Mouse (Mus musculus) brain, adult 2 months (tissue): ENCODE results near the gene Cep170b.

ENCODE experiments used
- DNase-seq: peaks from one replicate; pipeline ENCODE4 v3.0.0; 2011; ENCODE audit warnings: low read depth, low spot score

The Cep170b gene

DNA sequence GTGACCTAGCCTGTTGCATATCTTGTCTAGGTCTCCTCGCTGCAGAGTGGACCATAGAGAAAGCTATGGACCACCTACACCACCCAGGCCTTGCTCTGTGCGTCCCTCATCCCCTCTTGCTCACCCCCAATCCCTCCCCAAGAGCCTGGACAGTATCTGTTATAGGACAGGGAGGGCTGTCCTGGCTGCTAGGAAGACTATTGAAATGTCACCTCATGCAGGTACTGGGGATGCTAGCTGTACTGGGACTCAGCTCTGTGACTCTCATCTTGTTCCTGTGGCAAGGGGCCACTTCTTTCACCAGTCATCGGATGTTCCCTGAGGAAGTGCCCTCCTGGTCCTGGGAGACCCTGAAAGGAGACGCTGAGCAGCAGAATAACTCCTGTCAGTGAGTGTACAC, 42.9 kb downstream of the Cep170b start:
- no peak for DNase-seq

DNA sequence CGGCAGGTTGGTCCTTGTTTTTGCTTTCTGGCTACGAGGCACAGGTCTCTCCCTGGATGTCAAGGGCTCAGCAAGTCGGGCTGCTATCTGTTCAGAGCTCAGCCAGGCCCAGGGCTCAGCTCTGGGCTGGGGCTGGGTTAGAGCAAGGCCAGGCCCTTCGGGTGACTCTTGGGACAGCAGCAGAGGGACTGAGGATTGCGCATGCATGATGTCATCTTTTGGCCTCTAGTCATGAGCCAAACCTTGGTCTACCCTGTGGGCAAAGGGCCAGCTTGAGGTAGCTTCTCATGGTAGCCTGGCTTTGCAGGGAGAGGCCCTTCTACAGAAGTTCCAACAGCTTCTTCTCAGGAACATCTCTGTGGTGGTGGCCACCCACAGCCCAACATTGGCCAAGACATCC, 43.9 kb downstream of the Cep170b start:
- DNase-seq, result no peak

DNA sequence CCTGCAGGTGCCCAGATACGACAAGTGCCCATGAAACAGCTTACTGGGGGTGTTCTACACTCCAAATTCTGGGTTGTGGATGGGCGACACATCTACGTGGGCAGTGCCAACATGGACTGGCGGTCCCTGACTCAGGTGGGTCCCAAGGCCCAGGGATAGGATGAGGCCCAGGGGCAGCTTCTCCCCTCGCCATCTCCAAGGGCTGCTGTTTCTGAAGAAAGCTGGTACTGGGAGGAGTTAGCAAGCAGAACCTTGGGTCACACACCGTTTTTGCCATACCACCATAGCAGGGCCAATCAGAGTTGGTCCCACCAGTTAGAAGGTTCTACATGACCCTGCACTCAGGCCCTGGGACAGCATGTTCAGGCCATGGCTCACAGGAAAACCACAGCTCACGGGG, 44.7 kb downstream of the Cep170b start:
- no peak for DNase-seq

DNA sequence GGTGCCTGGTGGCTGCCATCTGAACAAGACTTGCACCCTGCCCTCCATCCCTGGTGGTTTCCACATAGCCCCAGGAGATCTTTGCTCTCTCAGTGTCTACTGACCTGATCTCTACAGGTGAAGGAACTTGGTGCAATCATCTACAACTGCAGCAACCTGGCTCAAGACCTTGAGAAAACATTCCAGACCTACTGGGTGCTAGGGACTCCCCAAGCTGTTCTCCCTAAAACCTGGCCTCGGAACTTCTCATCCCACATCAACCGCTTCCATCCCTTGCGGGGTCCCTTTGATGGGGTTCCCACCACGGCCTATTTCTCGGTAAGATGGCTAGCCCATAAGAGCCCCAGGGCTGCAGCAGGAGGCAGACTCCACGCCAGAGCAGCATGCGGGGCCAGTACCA, 46.3 kb downstream of the Cep170b start:
- DNase-seq, result no peak

DNA sequence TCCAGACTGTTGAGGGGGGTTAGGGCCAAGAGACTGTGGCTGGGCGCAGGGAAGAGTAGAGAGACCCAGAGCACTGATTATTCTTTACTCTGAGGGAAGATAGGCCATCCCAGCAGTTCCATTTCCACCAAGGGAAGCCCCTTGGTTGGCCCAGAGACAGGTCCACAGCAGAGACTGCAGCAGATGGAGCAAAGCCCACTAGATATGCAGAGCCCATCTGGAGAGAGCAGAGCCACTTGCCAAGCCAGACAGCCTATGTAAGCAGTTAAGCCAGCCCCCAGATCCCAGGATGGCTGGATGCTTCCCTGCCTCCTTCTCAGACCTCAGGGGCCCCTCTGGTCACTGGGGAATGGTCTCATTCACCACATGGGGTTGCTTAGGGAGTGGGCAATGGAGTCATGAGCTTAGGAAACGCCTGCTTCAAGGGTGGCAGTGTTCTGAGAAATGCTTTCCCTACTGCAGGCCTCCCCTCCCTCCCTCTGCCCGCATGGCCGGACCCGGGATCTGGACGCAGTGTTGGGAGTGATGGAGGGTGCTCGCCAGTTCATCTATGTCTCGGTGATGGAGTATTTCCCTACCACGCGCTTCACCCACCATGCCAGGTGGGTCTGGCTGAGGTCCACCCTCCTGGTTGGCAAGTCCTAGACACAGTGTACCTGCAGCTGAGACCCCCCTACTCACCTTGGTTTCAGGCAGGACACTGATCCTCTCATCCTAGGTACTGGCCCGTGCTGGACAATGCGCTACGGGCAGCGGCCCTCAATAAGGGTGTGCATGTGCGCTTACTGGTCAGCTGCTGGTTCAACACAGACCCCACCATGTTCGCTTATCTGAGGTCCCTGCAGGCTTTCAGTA, 47.0 kb downstream of the Cep170b start:
- no peak for DNase-seq

DNA sequence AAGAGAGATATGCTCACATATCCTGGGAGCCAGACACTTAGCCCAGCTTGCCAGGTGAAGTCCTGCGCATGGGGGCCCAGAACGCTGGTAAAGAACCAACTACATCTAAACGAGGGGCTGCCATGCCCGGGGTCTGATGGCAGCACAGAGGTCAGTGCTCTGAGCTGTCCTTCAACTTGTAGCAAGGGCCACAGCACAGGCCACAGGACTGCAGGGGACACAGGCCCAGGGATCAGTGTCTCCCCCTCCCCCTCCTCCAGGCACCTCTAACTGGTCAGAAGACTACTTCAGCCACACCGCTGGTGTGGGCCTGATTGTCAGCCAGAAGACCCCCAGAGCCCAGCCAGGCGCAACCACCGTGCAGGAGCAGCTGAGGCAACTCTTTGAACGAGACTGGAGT, 47.9 kb downstream of the Cep170b start:
- DNase-seq, result no peak

DNA sequence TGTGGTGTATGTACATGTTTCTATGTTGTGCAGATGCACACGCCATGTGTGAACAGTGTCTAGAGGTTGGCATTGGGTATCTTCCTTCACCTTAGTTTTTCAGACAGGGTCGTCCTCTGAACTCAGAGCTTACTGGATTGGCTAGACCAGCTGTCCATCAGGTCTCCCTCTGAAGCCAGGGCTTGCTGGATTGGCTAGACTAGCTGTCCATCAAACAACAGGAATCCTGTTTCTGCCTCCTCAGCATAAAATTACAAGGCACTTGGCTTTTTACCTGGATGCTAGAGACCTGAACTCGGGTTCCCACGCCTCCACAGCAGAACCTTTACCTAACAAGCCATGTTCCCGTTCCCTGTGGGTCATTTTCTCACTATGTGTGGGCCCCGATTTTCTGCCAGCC, 48.8 kb downstream of the Cep170b start:
- peak; percentile 86 for DNase-seq

DNA sequence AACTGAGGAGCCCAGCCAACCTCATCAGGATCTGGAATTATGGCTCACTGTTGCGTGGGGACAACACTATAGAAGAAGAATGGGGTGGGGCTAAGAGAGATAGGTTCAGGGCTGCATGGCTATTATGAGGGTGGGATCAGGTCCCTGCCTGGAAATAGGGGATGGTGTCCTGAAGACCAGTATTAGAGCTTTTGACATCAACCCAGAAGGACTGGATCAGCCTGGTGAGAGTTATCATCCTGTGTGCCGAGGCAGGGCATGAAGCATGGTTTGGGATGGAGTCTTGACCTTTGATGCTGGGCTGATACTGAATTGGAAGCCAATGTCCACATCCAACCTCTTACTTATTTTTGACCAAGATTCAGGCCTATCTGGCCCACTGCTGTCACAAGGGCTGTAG, 49.5 kb downstream of the Cep170b start:
- no peak for DNase-seq

DNA sequence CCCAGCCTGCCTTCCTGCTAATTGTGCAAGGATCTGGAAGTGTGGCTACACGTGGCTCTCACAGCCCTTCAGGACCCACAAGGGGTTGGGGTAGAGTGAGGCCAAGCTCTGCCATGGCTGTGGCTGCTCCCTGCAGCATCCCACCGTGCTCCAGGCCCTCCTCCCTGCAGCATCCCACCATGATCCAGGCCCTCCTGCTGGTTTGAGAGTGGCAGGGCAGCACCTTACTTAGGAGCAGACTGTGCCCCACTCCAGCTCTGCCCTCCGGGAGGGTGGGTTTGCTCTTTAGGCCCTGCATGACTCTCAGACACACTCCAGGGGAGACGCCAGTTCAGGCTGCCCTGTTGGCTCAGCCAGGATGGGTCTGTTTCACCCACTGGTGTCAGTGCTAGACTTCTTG, 50.1 kb downstream of the Cep170b start:
- DNase-seq, result no peak

DNA sequence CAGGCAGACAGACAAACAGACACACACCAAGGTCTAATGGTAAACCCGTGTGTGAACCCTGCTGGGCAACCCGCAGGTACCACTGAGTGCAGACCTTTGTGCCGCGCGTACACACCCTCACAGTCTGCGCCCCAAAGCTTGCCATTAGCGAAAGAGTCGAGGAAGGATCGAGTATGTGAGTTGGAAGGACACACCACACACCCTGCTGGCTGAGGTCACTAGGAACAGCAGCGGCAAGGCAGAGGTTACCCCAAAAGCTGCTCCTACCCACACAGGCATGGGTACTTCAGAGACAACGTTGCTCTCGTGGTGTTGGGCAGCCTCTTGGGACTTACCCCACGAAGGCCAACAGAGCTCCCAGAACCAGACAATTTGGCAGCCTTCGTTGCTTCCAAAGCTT, 52.1 kb downstream of the Cep170b start:
- DNase-seq, result no peak

DNA sequence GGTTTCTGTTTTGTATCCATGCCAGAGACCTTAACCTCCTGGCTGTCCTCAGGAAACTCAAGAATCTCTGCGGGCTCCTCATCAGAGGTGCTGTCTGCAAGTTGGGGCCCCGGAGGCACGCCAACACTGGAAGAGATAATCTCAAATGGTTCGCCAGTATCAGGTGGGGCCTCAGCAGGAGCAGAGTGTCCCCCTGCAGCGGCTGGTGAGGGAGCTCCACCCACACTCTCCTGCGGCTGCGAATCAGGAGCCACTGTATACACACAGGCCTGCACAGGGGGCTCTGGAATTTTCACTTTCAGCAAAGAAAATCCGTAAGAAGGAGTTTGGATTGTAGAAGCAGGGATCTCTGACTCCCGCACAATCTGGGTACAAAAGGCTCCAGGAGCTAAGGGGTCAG, 53.1 kb downstream of the Cep170b start:
- no peak for DNase-seq

DNA sequence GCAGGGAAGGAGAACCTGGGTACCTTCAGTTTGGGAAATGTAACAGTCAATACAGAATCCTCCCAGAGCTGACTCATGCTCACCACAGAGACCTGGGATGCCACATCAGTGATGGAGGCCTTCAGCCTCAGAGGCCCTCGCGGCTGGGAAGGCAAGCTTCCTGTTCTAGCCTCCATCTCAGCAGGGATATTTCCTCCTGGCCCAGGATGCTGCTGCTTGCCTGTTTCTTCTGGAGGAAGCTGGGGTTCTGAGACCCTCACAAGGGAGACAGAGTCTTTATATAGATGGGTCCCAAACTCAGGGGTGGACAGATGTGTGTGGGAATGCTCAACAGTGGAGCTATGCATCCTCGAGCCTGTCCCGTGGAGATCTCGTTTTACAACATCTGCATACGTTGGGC, 53.8 kb downstream of the Cep170b start:
- DNase-seq, result no peak

DNA sequence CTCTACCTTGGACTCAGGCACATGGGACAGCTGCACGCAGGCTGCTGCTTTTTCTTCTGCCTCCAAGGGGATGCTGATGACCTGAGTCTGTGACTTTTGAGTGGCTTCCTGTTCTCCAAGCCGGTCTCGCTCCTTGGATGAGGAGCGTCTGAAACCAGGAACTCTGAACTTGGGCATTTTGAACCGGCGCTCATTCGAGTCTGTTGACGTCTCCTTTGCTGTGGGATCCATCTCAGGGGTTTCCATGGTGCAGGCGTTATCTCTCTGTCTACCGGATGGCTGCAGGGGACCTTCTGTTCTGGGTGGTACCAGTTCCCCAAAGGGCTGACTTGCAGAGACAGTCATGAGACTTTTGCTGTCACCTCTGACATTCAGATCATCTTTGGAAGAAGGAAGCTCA, 54.2 kb downstream of the Cep170b start:
- no peak for DNase-seq

DNA sequence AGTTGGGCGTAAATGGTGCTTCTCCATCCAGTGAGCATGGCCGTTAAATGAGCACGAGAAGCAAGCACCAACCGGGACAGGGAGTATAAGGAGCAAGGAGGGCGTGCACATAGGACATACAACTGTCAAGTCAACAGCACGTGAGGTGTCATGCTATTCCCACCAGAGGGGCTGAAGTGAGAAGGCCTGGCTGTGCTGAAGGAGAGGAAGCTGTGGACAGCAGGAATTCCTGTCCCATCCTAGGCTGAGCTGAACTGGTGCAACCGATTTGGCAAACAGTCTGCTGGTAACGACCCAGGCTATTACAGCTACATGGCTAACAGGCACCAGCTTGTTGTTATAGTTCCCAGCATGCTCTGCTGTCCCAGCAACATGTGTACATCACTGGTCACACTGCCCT, 70.8 kb downstream of the Cep170b start:
- no peak for DNase-seq

DNA sequence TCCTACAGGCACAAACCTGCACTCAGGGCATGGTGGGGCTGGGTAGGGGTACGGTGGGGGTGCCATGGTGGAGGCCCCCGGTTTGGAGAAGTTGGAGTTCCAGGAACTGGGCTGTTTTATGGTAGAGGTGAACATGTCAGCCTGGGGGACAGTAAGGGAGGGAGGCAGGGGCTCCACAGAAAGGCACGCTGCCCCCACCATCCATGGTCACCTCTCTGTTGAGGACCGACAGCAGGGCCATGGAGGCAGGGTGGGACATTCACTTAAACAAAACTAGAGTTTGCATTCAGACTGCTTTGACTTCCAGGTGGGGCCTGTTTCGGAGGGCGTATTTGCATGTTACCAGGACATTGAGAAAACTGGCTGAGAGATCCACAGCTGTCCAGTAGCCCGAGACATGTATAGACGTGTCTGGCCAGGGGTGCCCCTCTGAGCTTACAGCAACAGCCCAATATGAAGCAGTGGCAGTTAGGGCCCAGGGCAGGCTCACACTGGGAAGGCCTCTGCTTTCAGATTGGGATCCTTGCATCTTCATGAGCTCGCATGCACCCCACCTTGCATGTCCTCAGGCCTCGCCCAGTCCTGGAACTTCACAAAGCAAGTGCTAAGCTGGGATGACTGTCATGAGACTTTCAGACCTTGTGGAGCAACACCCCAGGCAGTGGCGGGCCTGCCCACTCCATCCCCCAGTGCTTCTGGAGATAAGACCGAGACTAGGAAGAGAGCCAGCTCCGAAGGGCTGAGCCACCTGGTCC, 73.5 kb downstream of the Cep170b start:
- no peak for DNase-seq

DNA sequence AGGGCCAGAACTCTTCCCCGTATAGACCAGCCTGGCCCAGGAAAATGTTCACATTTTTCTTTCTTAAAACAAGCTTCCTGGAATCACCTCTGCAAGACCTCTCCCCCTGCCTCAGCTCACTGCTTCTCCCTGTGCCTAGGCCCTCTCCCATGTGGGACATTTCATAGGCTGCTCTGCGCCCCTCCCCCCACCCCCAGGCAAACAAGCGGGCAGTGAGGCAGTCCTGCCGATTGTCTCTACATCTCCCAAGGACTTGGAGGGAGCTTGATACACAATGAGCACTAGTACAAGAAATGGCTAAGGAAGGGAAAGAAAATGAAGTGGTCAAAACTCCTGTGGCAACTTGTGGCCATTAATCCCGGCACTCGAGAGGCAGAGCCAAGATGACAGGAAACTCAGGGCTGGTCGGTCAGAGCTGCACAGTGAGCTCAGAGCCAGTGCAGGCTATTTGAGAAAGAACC, 74.1 kb downstream of the Cep170b start:
- no peak for DNase-seq

DNA sequence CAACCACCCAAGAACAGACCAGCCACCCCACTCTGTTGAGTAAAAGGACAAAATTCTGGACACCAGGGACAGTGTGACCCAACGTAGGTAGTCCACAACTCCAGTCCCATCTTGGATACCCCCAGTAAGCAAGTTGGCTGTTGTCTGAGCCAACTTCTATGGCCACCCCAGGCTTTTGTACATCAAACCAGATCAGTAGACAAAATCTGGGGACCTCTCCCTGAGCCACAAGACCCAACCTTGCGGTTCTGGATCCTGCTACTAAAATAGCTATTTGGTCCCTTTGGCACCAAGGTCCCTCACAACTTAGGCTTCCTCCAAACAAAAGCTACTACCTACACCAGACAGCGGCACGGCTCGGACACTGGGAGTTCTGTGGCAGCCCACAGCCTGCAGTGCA, 74.7 kb downstream of the Cep170b start:
- no peak for DNase-seq

DNA sequence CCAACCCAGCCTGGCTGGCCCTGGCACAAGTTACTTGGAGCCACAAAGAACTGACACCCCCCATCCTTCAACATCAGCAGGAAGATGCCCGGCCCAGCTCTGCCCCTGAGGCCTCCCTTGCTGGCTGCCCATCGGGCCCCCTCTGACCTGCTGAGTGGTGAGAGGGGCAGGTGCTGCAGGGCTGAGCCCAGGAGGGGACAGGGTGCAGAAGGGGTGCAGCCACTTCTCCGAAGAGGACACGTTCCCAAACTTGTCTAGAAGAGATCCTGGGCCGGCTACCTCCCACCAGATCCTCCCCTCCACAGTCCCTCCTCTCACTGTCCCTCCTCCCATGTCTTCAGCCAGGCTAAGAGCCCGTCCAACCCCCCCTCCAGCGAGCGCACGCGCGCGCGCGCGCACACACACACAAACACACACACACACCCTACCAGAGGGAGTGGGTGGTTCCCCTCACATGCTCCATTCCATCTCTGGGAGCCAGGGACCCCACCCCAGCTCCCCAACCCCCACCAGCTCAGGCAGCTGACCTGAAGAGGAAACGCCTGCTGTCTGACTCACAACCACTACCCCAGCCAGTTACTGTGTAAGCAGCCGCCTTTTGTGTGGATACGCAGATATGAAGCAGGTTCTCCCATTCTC, 75.3 kb downstream of the Cep170b start:
- peak; percentile 20 for DNase-seq
